Mouse (Mus musculus) small intestine, adult 2 months (tissue): ENCODE measurements around the gene Adamts7.

Source experiments
- CTCF ChIP-seq: fragments of 200-500 bp; IDR thresholded peaks from 2 replicates; pipeline ENCODE4 v1.5.1; 2012; ENCODE audit warnings: low read depth, mild to moderate bottlenecking, control low read depth, inconsistent platforms, low read length, moderate library complexity, mixed read lengths; ENCODE audit not compliant: insufficient replicate concordance, insufficient read length; ENCODE audit errors: extremely low read depth
- POLR2A ChIP-seq: fragments of 200-500 bp; IDR thresholded peaks from 2 replicates; pipeline ENCODE4 v1.6.1; 2012; ENCODE audit warnings: low read depth, mild to moderate bottlenecking, control low read depth, inconsistent platforms, low read length, moderate library complexity

DNA sequence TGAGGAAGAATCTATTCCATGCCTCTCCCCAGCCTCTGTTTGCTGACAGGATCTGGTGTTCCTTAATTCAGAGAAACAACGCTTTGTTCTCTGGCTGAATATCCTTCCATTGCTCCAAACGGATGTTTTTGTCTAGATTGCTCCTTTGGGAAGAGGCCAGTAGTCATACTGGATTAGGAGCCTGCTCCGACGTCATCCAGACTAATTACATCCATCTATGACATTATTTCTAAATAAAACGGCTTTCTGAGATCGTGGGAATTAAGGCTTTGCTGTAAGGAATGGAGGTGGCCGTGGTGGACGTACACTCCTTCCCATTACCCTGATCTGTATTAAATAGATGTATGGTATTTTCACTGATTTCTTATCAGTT lies 38.0 kb upstream of the Adamts7 start:
- TF ChIP-seq CTCF = no peak
- no peak for TF ChIP-seq POLR2A
